Mouse (Mus musculus): ENCODE measurements at regions not wholly inside any gene's neighbourhood (a gene's known extent, or its start where the extent isn't known, plus 50 kb on each side); places are given as distances from the start of the nearest gene placed in this dataset.

DNA sequence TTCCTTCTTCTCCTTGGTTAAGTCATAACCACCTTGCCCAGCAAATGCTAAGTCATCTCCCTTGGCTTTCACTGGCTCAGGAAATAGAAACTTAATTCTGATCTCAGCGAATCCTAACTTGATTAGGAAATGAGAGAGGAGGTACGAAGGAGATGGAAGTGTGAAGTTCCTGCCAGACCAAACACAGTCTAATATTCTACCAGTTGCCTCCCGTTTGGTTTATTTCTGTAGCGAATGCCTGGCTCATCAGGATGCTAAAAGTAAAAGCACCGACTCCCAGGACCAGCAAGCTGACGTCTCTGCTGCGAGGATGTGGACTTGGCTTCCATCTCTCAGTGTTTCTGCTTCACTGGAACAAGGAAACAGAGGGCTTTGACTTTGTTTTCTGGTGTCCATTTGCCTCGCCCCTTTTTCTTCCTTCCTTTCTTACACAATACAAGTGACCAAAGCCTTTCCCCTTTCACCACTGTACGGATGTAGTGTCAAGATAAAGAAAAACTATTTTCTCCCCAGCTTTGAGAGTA, 204.3 kb downstream of the Dusp6 start:
- no peak for DNase-seq (ENCODE audit: low spot score)

DNA sequence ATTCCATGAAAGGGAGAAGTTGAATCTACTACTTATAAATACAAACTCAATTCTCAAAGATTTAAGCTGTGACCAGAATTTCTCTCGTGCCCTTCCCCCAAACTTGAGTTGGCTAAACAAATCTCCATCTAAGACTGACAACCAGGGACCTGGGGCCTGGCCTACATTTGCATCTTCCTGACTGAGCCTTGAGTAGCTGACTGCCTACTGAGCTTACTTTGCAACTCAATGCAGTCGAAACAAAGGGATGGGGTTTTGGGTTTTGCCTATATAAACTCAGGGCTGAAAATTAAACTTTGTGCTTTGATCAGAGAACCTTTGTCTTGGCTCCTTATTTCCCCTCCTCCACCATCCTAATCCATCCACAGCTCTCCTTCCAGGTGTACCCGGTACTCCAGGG, 205.9 kb downstream of the Dusp6 start:
- DNase-seq (ENCODE audit: low spot score), result no peak

DNA sequence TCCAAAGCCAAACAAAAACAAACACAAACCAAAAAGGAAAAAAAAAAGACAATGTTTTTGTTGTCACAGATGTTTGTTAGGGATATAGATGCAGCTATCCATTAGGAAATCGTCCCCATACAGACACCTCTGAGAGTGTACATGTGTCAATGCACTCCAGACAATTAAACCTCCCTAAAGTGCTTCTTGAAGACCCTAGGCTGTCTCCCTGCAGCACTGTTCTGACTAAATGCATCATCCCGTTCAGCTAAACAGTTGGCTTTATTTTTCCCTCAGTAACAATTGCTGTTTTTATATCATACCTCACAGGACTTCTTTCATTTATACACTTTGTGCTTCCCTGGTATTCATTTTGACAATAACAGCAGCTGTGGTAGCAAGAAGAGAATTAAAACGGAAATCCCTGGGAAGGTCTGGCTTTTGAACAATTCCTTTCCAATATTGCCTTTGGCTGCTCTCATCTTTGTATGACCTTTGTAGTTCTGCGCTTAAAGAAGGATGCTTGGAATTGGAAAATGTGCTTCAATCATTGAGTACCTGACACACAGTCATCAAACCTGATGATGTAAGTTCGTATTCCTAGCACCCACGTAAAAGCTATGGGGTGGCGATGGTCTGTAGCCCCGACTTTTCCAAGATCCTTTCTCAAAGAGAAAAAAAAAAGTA, 208.9 kb downstream of the Dusp6 start:
- no peak for DNase-seq (ENCODE audit: low spot score)

DNA sequence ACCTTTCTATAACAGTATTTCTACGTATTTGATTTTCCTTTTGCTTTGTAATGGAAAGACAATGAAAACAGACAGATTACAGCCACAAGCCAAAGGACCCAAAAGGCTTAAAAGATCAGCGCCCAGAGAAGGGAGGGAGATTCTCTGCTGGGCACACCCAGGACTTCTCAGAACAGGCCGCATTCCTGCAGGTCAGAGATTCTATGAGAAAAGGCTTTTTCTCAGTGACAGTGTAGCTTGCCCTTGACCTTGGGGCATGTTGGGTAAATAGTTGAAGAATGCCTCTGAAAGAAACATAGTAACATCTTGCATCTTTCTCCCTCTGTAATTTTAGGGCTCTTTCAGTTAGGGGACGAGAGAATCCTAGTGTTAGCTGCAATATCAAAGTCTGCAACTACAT, 209.8 kb downstream of the Dusp6 start:
- DNase-seq (ENCODE audit: low spot score), result no peak

DNA sequence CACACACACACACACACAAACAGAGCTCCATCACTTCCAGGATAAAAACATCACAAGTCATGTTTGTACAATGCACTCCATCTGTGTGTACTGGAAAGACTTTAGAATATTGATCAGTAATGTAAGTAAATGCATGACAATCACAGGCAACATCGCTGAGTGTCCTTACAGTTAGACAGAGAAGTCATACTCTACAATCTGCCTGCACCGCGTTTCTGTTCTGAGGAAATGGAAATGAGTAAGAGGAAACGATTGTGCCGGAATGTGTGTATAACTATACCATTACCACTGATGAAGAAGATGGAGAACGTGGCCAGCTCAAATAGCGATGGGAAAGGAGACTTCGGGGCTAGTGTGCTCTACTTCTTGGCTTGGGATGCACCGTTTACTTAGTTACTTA, 210.7 kb downstream of the Dusp6 start:
- no peak for DNase-seq (ENCODE audit: low spot score)

GRCm38 (mm10) chr10:99474546-99474945, 211.5 kb downstream of the Dusp6 start:
- no peak for DNase-seq (ENCODE audit: low spot score)

- DNase-seq (ENCODE audit: low spot score), result no peak
These were observed 213.2 kb downstream of the Dusp6 start for GRCm38 (mm10) chr10:99476214-99476613.

GRCm38 (mm10) chr10:99476776-99477175, 213.7 kb downstream of the Dusp6 start:
- DNase-seq (ENCODE audit: low spot score), result no peak

- no peak for DNase-seq (ENCODE audit: low spot score)
These were observed 217.5 kb downstream of the Dusp6 start for GRCm38 (mm10) chr10:99480573-99480972.

DNA sequence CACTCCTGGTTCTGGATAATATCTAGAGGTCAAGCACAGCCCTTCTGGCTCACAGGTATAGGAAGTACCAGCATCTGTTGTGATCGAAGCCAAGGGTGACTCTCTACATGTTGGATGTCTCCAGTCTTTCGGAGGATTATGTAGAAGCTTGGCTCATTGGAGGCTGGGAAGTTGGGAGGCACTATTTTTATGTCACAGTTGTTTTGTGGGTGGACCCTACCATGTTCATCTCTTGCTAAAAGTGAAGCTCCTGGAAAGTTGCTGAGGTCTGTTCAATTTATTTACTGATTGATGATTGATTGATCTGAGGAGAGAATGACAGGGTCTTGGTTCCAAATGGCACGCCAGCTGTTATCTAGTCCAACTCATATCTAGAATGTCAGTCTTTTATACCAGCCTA, 219.0 kb downstream of the Dusp6 start:
- DNase-seq (ENCODE audit: low spot score), result no peak

DNA sequence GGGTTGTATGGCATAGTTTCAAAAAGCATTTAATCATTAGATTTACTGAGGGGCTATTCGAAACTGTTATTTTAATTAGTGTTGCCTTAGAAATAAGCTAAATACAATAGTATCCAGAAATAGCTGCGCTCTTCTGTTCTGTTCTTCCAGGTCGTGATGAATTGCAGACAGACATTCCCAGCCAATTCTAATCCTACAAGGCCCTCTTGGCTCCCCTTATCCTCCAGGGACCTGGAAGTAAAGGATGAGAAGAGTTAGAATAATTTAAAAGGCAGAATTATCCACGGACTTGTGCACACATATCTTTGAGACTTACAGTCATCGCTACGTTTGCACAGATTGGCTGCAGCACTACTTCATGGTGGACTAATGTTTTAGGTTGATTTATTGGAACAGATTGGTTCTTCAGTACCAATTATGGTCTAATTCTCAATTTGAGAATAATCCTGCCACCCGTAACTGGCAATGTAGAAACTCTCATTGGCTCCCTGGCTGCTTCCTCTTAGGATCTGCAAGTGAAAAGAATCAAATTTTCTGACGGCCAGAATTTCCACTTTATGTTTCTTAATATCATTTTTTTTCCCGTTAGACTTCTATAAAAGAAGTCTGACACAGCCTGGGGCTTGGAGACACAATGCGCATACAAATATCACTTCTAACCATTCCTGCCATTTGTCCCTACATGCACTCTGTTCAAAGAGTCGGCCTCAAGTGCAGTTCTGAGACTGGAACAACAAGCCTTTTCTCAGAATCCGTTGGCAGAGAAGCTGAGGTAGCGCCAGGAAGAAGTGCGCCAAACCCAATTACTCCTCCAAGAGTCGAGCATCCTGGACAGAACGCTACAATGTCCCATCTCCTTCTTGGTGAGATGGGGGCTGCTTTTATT, 225.4 kb downstream of the Dusp6 start:
- DNase-seq (ENCODE audit: low spot score), result no peak

- DNase-seq (ENCODE audit: low spot score), result no peak
These were observed 247.8 kb downstream of the Csl start for GRCm38 (mm10) chr10:99511514-99512237.

DNA sequence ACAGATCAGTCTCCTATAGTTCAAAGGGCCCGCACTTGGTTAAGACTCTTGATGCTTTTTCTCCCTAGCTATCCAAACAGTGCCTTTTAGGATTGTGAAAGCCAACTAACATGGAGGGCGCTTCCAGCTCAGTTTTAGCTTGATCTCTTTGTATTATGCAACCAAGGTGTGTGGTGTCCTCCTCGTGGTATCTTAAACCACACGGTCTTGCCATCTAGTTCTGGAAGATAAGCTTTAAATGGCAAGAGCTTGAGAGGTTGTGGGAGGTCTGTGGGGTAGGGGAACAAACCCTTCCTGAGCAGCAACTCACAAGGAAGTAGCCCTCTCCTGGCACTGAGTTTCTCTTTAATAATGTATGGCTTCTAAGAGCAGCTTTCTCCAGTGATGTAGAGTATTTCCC, 241.5 kb downstream of the Csl start:
- DNase-seq (ENCODE audit: low spot score), result no peak

GRCm38 (mm10) chr10:99519479-99519878, 240.0 kb downstream of the Csl start:
- DNase-seq (ENCODE audit: low spot score), result no peak

GRCm38 (mm10) chr10:99523817-99524216, 235.6 kb downstream of the Csl start:
- DNase-seq (ENCODE audit: low spot score), result no peak

DNA sequence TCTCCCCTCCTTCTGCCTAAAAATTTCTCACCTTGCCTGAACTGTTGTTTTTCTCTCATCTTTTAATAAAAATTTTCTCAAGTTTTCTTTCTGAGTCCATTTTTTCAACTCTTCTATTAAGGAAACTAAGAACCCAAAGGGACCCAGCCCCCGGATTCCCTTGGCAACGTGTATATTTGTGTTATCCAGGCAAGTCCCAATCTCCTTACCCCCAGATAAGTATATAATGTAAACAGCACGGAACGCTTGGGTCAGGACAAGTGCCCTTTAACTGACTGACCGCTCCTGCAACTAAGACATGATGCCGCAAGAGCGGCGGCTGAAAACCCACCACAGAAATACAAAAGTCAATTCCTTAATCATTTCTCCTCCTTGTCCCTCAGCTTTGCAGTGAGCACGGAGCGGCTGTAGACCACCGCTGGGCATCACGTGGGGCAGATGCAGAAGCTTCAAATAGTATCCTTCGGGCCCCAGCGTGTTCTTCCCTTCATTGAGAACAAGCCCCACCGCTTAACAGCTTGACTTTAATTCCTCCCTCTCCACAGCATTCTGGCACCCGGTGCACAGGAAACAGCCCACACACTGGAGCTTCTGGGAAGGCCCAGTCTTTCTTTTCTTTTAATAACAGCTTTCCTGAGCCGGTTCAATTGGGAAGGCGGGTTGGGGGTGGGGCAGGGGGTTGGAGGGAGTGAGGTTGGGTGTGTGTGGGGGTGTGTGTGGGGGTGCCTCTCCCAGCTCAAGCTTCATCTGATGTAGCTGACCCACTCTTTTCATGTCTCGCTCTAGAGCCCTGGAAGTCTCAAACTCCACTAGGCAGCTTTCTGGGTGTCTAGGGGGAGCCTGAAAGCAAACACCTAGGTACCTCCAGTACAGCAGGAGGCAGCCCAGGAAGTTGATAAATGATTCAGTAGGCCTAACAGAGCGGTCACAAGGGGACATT, 234.9 kb downstream of the Csl start:
- DNase-seq (ENCODE audit: low spot score), result peak; percentile 33

DNA sequence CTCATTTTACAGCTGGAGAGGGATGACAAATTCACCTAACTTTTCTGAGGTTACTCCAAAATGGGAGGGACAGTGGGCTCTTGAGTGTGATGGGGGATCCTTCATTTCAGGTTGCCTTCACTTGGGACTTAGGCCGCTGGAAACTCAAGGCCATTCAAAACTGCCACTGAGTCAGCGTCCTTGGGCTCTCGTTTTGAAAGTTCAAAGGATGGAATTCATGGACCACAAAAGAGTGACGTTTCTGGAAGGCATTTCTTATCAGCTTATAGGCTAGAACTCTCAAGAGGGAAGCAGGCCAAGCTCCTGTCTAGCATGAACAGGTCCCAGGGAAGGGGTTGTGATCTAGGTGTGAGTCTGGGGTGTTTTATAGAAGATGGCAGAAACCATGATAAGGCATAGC, 233.3 kb downstream of the Csl start:
- no peak for DNase-seq (ENCODE audit: low spot score)

- no peak for DNase-seq (ENCODE audit: low spot score)
These were observed 232.9 kb downstream of the Csl start for GRCm38 (mm10) chr10:99526561-99526960.

GRCm38 (mm10) chr10:99531104-99531503, 228.4 kb downstream of the Csl start:
- no peak for DNase-seq (ENCODE audit: low spot score)

- no peak for DNase-seq (ENCODE audit: low spot score)
These were observed 227.9 kb downstream of the Csl start for GRCm38 (mm10) chr10:99531556-99531955.

GRCm38 (mm10) chr10:99531992-99532391, 227.5 kb downstream of the Csl start:
- no peak for DNase-seq (ENCODE audit: low spot score)
